Mouse (Mus musculus): ENCODE measurements around the gene Gtf2h5.

GRCm38 (mm10) chr17:6079287-6080122, at the start of gene Gtf2h5, which contains the start of gene Serac1:
- TF ChIP-seq POLR2A (IDR thresholded peaks at IDR 0.05; ENCODE audit: control insufficient read depth, low read depth, low read length) (peak; percentile 83), CTCF (IDR thresholded peaks at IDR 0.05; ENCODE audit: control insufficient read depth, insufficient read depth, insufficient replicate concordance, low read depth, low read length) (no peak)

All from testis, adult 2 months (tissue).